Mouse (Mus musculus): ENCODE results near the gene Ppm1e. TPM values are rescaled to one million over a fixed set of nuclear protein-coding genes. Genes with fewer than 3 reads are reported as not detected.
A peak's percentile ranks its signal among the peaks of the same experiment; 100 is the strongest.

Ppm1e gene
- total RNA-seq, 2 experiments from 2014 or later: 239 to 249 TPM

DNA sequence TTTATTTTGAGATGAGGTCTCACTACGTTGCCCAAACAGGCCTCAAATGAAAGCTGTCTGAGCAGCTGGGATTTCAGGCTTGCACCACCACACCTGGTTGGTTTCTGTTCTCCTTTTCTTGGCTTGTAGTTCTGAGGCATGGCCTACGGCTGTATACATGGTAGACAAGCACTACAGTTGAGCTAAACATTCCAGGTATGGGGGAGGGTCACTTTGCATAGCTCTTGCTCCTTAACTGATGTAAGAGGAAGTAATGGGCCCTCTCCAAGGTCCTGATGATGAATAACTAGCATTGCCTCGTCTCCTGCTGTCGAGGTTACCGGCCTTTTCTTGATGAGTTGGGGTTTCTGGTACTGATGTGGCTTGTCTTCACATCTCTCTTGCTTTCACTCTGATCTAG, 104.7 kb downstream of the Ppm1e start:
- DNase-seq (ENCODE audit: low spot score in 2 of 2): no peak

DNA sequence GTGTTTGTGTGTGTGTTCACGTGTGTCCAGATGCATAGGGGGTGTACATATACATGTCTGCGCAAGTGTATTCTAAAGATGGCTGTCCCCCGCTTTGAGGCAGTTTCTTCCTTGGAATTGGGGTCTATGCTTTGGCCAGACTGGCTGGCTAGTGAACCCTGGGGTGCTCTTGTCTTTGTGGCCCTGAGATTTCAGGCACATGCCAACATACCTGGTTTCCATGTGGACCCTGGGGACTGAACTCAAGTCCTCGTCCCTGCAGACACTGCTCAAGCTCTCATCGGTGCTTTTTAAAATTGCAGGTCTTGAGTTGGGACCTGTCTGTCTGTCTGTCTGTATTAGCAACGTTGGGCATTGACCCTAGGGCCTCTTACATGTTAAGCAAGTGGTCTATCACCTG, 105.5 kb downstream of the Ppm1e start:
- DNase-seq (ENCODE audit: low spot score in 2 of 2): no peak

- DNase-seq (ENCODE audit: low spot score in 2 of 2): no peak
Observed at GRCm38 (mm10) chr11:87250132-87250531, 108.7 kb downstream of the Ppm1e start.

DNA sequence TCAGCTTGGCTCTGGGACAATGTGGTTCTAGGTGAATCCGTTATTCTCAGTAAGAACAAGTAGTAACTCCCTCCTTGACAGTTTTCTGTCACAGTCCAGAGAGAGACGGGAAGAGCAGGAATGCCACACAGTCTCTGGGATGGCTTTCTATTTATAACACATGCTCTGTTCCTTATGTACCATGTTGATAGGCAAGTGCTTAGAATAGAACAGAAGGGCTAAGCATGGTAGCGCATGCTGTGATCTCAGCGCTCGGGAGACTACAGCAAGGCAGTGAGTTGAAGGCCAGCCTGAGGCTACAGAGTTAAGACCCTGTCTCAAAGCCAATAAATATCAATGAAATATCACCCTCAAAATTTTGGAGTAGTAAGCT, 111.3 kb downstream of the Ppm1e start:
- no peak for DNase-seq (ENCODE audit: low spot score in 2 of 2)

- no peak for DNase-seq (ENCODE audit: low spot score in 2 of 2)
Observed at GRCm38 (mm10) chr11:87246724-87247493, 111.9 kb downstream of the Ppm1e start.

DNA sequence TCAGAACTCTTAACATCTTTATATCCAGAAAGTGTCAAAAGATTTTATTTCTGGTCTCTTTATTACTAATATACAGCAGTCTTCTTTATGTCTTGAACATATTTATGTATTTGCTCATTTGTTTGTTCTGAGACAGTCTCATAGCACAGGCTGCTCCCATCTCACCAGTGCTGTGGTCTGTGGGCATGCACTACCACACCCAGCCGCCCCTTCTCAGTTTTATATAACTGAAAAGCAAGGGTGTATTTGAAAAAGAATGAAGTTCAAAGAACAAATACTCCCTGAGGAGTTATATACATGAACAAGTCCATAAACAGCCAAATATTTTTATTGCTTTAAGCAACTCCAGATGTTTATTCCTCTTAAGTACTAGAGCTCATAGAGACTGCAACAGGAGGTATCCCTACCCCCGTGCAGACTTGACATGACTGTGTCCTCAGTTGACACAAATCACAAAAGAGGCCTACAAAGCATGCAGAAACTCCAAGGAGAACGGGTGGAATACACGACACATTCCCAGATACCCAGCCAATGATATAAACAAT, 112.6 kb downstream of the Ppm1e start:
- DNase-seq (ENCODE audit: low spot score in 2 of 2): no peak

- peak in 1 of 2 experiments; percentile 68 for DNase-seq (ENCODE audit: low spot score in 2 of 2)
Observed at GRCm38 (mm10) chr11:87245171-87245840, 113.5 kb downstream of the Ppm1e start.

DNA sequence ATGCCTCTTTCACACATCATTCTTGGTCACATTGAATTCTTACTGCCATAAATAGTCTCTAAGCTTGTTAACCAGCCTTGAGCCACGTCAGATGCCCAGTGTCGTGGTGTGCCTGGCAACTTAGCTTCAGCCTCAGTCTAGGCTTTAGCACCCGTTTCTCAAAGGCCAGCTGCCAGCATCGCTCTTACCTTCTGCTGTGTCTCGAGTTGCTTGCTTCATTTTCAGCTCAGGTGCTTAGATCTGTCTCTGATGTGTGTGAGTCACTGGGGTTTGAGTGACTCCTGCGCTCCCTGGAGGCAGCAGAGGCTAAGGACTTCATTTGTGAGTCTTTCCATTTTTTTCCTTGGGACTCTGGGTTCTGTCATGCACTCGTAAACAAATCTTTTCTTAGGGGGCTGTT, 117.6 kb downstream of the Ppm1e start:
- no peak for DNase-seq (ENCODE audit: low spot score in 2 of 2)

GRCm38 (mm10) chr11:87240833-87241215, 118.0 kb downstream of the Ppm1e start:
- peak in 1 of 2 experiments; percentile 79 for DNase-seq (ENCODE audit: low spot score in 2 of 2)

DNA sequence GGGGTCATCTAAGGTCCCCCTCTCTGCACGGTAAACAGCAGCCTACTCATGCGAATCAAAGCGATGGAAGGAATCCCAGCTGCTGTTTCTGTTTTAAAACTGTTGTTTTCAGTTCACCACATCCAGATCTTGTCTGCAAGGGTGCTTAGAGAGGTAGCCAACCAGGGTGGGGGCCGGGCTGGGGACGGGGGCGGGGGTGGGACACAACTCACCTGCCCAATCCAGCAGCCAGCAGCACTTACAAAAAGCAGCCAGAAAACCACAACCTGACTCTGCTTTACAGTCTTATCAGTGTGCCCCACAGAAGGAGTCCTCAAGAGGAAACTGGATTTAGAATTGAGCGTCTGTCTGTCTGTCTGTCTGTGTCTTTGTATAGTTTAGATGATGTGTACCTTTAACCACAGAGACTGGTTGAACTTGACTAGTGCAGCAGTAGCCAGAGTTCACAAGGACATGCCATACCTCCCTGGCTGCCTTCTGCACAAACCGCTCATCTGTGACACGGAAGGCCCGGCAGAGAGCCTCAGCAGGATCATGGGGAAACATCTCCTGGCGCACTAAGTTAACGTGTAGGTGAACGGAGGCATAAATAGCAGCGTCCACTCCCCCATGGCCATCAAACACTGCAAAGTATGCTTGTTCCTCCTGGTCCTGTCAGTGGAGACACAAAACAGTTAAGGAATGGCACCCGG, 118.5 kb downstream of the Ppm1e start:
- DNase-seq (ENCODE audit: low spot score in 2 of 2): no peak

GRCm38 (mm10) chr11:87238891-87239530, 119.8 kb downstream of the Ppm1e start:
- DNase-seq (ENCODE audit: low spot score in 2 of 2): peak in 1 of 2 experiments; percentile 68

- DNase-seq (ENCODE audit: low spot score in 2 of 2): no peak
Observed at GRCm38 (mm10) chr11:87235486-87235872, 123.3 kb downstream of the Ppm1e start.

DNA sequence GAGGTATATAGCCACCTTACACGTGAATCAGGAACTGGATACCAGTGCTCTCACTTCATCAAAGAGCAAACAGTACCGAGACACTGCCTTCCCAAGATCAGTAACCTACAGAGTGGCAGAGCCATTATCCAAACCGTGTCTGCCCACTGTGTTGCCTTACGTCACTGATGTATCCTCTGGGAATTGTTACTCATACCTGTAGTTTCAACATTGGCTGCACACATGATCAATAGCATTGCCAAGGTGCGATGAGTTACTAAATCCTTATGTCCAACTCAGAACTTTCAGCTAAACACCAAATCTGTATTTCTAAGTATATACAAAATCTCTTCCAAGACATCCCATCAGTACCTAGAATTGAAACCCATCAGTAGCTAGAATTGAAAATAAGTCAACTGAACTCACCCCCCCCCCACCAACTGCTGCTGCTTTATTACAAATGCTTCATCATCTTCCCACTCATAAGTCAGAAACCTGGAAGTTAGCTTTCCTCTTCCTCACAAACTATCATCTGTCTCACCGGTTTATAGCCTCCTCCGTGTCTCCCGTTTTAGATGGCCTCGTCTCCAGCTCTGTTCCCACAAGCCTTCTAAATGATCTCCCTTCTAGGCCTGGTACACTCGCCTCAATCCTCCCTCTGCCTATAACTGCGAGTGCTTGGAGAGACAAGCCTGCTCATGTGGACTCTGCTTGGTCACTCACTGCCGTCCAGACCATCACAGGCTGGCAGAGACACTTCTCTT, 123.9 kb downstream of the Ppm1e start:
- DNase-seq (ENCODE audit: low spot score in 2 of 2): no peak

DNA sequence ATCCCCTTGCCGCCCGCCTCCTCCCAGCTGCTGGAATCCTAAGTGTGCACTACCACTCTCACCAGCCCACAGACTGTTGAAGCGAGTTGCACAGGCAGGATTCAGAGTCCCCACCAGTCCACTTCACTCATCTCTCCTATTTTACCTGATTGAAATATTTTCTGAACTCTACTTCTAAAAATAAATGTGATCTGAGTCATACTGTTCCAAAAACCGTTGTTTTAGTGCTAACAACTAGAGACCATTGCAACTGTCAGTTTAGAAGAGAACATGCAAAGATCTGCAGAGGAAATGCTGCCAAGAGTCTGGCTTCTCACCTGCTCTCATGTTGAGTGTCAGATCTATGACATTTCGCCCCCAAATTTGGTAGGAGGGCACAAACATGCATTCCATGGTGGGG, 125.4 kb downstream of the Ppm1e start:
- no peak for DNase-seq (ENCODE audit: low spot score in 2 of 2)

DNA sequence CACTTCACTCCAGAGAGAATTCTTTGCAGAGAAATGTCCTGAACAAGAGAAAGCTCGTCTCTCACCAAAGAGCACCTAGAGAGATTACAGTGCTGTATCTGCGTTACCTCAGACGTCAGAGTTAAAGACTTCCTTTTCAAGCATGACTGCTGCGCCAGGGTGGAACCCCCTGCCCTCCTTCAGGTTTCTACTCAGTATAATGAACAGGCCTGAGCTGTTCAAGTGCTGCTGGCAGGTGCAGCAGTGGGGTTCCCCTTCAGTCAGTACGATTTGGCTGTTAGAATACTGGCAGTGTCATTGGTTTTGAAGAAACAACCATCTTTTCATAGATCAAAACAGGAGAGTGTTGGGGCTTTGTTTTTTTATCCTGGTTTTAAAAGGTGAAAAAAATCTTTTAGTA, 131.8 kb downstream of the Ppm1e start:
- no peak for DNase-seq (ENCODE audit: low spot score in 2 of 2)

GRCm38 (mm10) chr11:87222686-87223085, 136.1 kb downstream of the Ppm1e start:
- no peak for DNase-seq (ENCODE audit: low spot score in 2 of 2)

GRCm38 (mm10) chr11:87212313-87212712, 146.5 kb downstream of the Ppm1e start:
- no peak for DNase-seq (ENCODE audit: low spot score in 2 of 2)

Data from layer of hippocampus, adult 18-20 months (tissue).